Mouse (Mus musculus) CH12.LX (cell line): ENCODE measurements around the gene Mettl16.

Source experiments
- BHLHE40 ChIP-seq: IDR thresholded peaks from 2 replicates; pipeline ENCODE4 v1.6.1; 2011; ENCODE audit warnings: mild to moderate bottlenecking, low read depth, low read length, improper control_type of control experiment
- CHD1 ChIP-seq: IDR thresholded peaks from 2 replicates; pipeline ENCODE4 v1.6.1; 2012; ENCODE audit warnings: low read depth, low read length, improper control_type of control experiment, inconsistent platforms
- CTCF ChIP-seq, 2 experiments: IDR thresholded peaks in 1 of 2; conservative IDR thresholded peaks in 1 of 2; 2 replicates each; pipeline ENCODE4 v1.5.1; 2011 to 2012; ENCODE audit warnings: low read depth in 2 of 2, low read length in 2 of 2, improper control_type of control experiment in 1 of 2, inconsistent platforms in 1 of 2, mild to moderate bottlenecking in 1 of 2, moderate library complexity in 1 of 2
- EP300 ChIP-seq: IDR thresholded peaks from 2 replicates; pipeline ENCODE4 v1.6.1; 2011; ENCODE audit warnings: low read length, improper control_type of control experiment
- MYC ChIP-seq: IDR thresholded peaks from 2 replicates; pipeline ENCODE4 v1.6.1; 2011; ENCODE audit warnings: low read depth, mild to moderate bottlenecking, improper control_type of control experiment, low read length
- POLR2A ChIP-seq: IDR thresholded peaks from 2 replicates; pipeline ENCODE4 v1.6.1; 2011; ENCODE audit warnings: low read depth, mild to moderate bottlenecking, improper control_type of control experiment, low read length
- TCF12 ChIP-seq: IDR thresholded peaks from 2 replicates; pipeline ENCODE4 v1.6.1; 2014; ENCODE audit warnings: low read depth, mild to moderate bottlenecking, inconsistent platforms, low read length, improper control_type of control experiment

GRCm38 (mm10) chr11:74870544-74870943 is 99.9 kb downstream of the Mettl16 start:
- no peak for TF ChIP-seq TCF12
- no peak for TF ChIP-seq CHD1
- no peak for TF ChIP-seq EP300
- no peak for TF ChIP-seq MYC
- no peak for TF ChIP-seq BHLHE40
- TF ChIP-seq CTCF (conservative IDR thresholded peaks at IDR 0.05 in 1 of 2, IDR thresholded peaks at IDR 0.05 in 1 of 2; ENCODE audit: low read depth in 2 of 2, low read length in 2 of 2) = no peak
- TF ChIP-seq POLR2A = no peak
